Mouse (Mus musculus): Measurements from ENCODE around the gene Gm17657.

Gene Gm17657

DNA sequence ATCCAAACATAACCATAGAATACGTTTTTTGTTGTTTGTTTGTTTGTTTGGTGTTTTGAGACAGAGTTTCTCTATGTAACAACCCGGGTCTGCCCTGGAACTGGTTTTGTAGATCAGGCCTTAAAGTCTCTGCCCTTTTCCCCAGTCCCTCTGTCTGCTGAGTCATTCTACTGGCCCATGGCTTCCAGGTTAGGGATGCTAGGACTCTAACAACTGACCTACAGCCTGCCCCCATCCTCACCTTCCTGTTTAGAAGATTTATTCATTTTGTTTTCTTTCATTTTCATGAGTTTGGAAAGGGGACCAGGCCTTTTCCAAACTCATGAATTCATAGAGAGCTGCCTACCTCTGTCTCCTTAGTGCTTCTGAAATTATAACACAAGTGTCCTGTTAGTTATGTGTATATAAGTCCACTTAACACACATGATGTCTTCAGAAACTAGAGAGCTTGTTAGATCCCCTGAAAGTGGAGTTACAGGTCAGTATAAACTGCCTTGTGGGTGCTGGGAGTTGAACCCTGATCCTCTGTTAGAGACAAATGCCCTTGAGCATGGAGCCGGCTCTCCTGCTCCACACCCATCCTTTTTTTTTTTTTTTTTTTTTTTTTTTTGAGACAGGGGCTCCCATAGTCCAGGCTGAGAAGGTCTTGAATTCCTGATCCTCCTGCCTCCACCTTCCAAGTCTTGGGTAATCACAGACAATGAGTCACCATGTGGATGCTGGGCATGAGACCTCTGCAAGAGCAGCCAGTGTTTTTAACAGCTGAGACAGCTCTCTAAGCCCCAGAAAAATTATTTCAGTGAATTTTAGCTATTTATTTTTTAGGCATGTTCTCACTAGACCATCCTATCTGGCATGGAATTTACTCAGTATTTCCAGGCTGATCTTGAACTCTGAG is 63.9 kb downstream of the Gm17657 start:
- no peak for DNase-seq (ENCODE audit: low spot score)

DNA sequence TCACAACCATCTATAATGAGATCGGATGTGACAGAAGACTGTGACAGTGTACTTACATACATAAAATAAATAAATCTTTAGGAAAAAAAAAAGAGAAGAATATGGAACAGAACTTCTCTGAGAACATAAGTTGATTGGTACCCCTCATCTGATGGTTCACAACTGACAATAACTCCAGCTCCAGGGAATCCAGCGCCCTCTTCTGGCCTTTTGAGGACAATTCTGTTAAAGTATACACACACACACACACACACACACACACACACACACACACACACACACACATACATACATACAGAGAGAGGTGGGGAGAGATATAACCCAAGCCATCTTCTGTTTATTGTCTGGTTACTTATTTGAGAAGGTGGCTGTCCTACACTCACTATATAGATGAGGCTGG is 65.0 kb downstream of the Gm17657 start:
- no peak for DNase-seq (ENCODE audit: low spot score)

DNA sequence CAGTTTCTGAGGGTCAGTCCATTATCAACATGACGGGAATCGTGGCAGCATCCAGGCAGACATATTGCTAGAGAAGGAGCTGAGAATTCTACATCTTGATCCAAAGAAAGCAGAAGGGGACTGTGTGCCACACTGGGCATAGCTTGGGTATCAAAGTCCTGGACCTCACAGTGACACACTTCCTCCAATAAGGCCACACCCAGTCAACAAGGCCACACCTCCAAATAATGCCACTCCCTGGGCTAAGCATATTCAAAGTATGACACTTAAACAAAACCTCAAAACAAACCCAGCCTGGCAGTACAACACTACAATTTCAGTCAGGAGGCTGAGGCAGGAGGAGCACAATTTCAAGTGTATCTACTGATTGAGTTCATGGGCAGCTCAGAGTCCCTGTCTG is 66.2 kb downstream of the Gm17657 start:
- DNase-seq (ENCODE audit: low spot score) = no peak

DNA sequence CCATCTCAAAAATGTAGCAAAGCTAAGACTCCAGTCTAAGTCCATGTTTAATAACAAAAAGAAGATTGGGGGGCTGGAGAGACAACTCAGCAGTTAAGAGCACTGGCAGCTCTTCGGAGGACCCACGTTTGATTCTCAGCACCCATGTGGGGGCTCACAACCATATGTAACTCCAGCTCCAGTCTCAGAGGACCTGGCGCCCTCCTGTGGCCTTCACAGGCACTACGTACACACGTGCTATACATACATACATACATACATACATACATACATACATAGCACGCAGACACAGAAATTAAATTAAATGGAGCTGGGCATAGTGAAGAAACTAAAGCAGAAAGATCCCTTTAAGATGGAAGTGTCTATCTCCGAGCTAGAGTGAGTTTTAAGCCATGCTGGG is 66.8 kb downstream of the Gm17657 start:
- no peak for DNase-seq (ENCODE audit: low spot score)

DNA sequence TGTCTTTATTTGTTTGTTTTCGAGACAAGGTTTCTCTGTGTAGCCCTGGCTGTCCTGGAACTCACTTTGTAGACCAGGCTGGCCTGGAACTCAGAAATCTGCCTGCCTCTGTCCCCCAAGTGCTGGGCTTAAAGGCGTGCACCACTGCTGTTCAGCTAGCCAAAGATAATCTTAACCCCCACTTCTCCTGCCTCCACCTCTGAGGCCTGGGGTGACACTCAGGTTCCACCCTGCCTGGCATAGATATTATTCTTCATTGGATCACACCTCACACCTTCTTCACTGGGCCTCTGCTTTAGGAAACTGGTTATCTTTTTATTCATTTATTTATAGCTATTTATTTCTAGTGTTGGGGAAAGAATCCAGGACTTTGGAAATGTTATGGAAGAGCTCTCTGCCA is 69.2 kb downstream of the Gm17657 start:
- DNase-seq (ENCODE audit: low spot score) = no peak

DNA sequence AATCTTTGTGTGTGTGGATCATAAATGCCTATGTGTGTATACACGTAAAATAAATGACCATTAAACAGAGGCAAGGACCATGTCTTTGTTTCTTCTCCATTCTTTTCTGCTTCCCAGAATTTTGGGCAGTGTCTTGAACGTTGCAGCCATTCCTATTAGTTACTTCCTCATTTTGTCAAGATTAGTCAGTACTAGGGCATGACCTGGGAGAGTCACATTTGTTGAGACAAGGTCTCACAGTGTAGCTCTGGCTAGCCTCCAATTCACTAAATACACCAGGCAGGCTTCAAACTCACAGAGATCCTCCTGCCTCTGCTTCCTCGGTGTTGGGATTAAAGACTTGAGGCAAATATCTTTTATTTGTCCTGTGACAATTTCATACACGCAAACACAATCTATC is 71.2 kb downstream of the Gm17657 start:
- no peak for DNase-seq (ENCODE audit: low spot score)

DNA sequence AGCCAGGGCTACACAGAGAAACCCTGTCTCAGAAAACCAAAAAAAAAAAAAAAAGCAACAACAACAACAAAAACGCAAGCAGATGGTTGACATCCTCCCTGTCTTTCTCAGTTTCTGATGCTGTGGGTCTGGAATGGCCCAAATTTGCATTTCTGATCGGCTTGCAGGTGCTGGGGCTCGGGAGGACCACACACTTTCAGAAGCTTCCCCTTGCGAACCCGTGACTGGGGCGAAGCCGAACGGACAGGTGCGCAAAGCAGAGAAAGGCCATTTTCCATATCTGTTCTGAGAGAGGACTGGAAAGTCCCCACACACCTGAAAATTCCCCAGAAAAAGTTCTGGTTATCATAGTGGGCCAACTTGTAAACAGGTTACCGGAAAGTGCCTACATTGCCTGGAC is 72.1 kb downstream of the Gm17657 start:
- DNase-seq (ENCODE audit: low spot score) = no peak

DNA sequence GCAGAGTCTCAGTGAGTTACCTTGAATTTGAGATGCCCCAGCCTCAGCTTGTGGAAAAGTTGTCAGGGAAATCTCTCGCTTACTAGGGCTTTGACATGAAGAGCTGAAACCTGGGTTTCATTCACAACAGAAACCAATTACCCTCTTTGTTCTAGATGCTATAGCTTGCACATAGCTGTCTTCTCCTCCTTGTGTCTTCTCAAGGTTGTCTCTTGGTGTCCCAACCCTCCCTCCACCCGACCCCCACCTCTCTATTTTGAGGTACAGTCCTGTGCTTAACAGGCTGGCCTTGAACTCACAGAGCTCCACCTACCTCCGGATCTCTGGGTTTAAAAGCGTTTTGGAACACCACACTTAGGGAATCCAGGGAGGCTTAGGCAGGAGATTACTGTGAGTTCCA is 73.0 kb downstream of the Gm17657 start:
- no peak for DNase-seq (ENCODE audit: low spot score)

DNA sequence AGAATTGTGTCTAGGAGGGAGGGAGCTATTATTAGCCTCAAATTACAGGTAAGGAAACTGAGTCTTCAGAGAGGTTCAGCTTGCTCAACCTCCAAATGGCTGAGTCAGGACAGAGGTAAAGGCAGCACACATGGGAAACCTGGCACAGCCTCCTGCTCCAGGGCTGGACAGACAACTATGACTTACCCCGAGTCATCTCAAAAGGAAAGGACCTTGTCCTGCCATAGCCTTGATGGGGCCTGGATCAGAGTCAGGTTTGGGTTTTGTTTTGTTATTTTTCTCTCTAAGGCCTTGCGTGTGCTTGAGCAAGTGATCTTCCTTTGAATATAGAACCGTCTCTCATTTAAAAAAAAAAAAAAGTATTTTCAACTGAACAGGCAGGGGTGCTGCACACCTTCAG is 74.3 kb downstream of the Gm17657 start:
- no peak for DNase-seq (ENCODE audit: low spot score)

DNA sequence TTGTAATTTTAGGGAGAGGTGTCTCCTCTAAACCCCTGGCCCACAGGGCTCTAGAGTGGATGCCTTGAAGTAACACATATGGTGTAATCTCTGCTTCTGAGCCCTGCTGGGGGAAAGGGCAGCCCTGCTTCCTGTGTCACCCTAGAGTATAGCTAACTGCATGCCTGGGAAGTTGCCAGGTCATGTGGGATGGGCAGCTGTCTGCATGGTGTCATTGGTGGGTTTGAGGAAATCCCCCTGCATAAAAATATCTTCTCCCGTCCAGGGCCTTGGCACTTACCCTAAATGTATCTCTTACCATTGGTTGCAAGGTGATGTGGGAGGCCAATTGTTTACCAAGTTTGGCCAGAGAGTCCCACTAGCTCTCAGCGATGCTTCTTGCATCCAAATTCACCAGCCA is 75.4 kb downstream of the Gm17657 start:
- no peak for DNase-seq (ENCODE audit: low spot score)

DNA sequence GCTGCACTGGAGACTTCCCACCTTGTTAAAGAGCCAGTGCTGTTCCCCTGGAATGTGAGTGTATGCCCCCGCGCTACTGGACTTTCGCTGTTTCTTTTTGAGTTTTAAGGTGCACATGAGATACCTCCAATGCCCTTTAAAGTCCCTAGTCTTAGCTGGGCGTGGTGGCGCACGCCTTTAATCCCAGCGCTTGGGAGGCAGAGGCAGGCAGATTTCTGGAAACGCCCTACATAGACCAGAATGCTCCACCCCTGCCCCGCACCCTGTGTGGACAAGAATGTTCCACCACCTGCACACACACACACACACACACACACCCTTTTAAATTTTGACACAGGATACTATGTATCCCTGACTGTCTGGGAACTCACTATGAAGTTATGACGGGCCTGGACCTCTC is 76.0 kb downstream of the Gm17657 start:
- no peak for DNase-seq (ENCODE audit: low spot score)
